Mouse (Mus musculus): ENCODE results near the gene Olfr63.
"Not testable (repeated sequence)": the region's sequence is repeated elsewhere in the genome, so short reads cannot be mapped to it uniquely, and the experiment has no call there.

Olfr63 gene

DNA sequence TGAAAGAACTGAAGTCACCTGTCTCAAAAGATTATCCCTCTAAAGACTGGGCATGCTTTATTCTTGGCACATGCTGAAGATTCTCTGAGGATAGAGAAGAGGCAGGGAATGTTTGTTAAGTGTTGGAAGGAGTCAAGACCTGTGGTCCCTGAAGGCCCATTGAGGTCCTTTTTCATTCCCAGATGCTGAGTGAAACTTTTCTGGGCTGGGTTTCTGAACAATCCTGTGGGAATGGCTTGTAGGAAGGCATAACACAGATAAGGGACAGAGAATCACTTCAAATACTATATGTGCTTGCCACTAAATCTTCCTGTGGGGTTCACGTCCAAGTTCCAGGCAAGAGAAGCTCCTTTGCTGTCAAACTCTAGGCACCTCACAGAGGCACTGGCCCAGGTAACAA, at the start of gene Olfr63:
TSS of gene Olfr63 (plus strand) at position 301 of the 400 bp plus-strand sequence.
- no peak for DNase-seq

DNA sequence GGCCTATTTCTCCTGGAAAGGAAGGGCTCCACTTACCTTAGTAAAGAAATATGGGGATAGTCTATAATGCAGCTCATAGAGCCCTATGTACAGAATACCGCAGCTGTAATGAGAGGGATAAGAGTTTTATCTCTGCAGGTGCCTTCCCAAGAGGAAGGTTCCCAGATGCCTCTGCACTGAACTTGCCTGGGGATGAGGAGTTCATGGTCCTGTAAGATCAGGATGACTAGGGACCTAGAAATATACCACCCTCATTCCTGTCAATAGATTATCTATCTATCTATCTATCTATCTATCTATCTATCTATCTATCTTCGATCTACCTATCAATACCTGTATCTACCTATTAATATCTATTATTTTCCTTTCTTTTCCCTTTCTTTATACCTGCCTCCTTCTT, 42.9 kb upstream of the Olfr63 start, which contains the start of gene Olfr1564:
TSS of gene Olfr1564 (minus strand) at position 101 of the 400 bp plus-strand sequence.
- DNase-seq: no peak

DNA sequence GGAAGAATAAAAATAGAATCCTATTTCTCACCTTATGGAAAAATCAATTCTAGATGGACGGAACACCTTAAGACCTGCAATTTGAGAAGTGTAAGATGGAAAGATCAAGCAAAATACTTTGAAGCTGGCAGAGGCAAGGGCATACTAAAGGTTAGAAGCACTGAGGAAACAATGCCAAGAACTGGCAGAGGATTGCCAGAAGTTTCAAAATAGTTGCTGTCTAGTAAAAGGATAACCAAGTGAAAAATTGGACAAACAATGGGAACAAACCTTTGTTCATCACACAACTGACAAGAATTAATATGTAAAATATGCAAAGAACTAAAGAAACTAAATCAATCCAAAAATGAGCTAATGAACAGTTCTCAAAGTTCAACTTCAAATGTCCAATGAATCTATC, 27.8 kb upstream of the Olfr63 start:
- not testable (repeated sequence) for DNase-seq

- DNase-seq: not testable (repeated sequence)
Measured at GRCm38 (mm10) chr17:33254530-33255318, 9.8 kb upstream of the Olfr63 start, which contains the start of gene Zfp955a. Zfp955a (minus strand) TSS chr17:33255145.

GRCm38 (mm10) chr17:33255319-33255657, 9.2 kb upstream of the Olfr63 start:
- DNase-seq: not testable (repeated sequence)

GRCm38 (mm10) chr17:33268907-33269306, 4.4 kb downstream of the Olfr63 start:
- no peak for DNase-seq

DNA sequence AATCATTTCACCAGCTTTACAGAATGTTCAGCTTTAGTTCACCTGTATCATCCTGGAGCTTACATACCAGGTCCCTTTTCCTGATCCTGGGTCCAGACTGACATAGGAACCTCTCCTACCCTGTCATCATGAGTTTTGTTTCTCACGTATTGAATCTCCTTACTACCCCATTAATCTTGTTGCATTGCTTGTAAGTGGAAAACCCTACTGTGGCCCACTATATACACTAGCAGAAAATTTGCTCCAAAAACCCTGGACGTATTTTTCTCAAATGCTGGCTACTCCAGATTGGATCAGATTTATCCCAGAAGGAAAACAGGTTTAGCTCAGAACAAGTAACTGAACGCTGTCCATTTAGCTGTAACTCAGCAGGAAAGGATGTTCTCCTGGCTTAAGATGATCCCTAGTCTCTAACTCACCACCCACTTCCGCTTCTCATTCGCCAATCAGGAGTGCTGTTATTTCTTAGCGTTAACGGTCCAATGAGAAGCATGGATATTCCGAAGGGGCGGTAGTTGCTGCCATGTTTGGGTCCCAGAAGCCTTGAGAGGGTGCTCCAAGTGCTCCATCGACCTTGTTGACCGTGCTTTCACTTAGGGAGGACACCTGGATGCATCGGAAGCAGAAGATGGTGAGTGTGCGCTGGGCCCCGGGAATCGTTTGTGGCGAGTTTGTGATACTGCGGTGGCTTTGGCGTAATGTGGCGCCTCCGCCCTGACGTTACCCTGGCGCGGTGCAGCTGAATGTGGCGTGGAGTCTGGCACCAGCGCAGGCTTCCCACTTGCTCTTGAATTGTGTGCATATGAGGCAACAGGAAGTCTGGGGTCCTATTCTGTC, 24.8 kb downstream of the Olfr63 start, which contains the start of gene Zfp955b:
TSS of gene Zfp955b (plus strand) at position 506 of the 837 bp plus-strand sequence.
- DNase-seq: not testable (repeated sequence)

DNA sequence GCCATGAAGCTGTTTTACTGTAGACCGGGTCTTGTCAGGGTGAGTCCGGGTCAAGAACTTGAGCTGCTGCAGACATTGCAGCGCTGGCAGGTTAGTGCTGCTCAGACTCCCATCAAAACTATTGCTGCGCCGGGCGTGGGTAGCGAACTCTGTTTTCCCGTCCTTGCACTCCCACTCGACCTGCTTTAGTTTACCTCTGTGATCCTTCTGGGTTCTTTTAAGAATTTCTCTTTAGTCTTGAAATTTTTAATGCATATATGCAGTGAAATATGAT, 25.3 kb downstream of the Olfr63 start:
- DNase-seq: not testable (repeated sequence)
